Mouse (Mus musculus): ENCODE measurements around the gene Prkaa2. TPM values are rescaled to one million over a fixed set of nuclear protein-coding genes. Genes with fewer than 3 reads are reported as not detected.

Gene Prkaa2
- polyA plus RNA-seq, 1 experiment from 2014 or later, result 21.2 TPM

DNA sequence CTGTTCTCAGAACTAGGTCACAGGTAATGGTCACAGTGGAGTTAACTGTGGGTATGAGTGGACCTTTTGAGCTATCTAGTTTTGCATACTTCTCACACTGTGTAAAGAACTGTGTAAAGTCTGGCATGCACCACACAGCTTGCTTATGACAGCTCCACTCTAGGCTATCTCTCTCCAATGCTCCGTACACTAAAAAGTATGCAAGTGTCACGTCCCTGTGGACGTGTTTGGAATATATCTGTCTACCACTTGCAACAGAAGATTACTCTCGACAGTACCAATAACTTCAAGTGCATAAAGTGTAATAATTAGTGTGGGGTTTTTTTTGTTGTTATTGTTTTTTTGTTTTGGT is 8.4 kb downstream of the Prkaa2 start:
- no peaks in the 10 kb centered on the region for H3K27me3 ChIP-seq (ENCODE audit: insufficient read depth, poor library complexity, severe bottlenecking)
- WGBS, result 25% methylated on average over 4 of the region's 4 CpGs
- peak overlapping the region; percentile 83 for H3K27ac ChIP-seq
- H3K9me3 ChIP-seq, result no peaks in the 10 kb centered on the region
- H3K36me3 ChIP-seq, result no peaks in the 10 kb centered on the region
- peak overlapping the region; percentile 15; the same call in 1 of the 2 replicates for H3K4me3 ChIP-seq
- no peak for DNase-seq (ENCODE audit: low spot score)
- H3K4me1 ChIP-seq, result peaks cover 22% of the 10 kb centered on the region

DNA sequence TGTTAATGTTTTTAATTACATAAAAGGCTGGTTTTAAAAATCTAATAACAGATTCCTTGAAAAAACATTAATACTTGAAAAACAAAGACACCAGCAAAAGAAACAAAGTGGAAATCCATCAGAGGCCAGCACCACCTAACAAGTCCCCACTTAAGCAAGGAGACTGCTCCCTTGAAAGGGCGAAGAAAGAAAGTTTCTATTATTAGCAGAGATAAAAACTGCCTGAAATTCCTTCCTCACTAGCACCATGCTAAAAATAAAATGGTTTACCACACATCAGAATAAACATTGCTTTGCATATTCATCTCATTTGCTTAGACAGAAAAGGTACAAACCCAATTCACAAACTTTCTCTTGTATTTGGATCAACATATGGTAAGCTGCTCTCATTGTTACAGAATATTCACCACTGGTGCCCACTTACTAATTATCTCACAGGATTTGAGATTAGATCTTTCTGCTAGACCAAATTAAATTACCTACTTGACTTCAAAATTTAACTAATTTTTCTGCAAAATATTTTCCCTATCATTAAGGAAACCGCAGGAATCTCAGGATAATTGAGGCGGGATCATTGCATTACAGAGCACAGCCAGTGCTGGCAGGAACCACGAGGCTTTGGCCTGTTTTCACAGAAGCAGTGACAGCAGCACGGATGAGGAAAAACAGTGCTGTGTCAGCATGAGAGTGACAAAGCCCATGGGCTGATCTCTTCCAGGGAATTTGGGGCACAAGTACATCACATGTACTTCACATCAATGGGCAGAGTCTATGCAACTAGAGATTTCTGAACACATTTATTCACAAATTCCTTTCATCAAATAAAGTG is 9.0 kb downstream of the Prkaa2 start:
- Histone ChIP-seq H3K27me3 (ENCODE audit: insufficient read depth, poor library complexity, severe bottlenecking) (no peaks in the 10 kb centered on the region), H3K4me1 (peaks cover 22% of the 10 kb centered on the region), H3K9me3 (no peaks in the 10 kb centered on the region), H3K27ac (peak overlapping the region; percentile 83), H3K4me3 (peak overlapping the region; percentile 15; the same call in 1 of the 2 replicates), H3K36me3 (no peaks in the 10 kb centered on the region)
- 9% methylated on average over 5 of the region's 5 CpGs for WGBS
- DNase-seq (ENCODE audit: low spot score), result peak; percentile 84

DNA sequence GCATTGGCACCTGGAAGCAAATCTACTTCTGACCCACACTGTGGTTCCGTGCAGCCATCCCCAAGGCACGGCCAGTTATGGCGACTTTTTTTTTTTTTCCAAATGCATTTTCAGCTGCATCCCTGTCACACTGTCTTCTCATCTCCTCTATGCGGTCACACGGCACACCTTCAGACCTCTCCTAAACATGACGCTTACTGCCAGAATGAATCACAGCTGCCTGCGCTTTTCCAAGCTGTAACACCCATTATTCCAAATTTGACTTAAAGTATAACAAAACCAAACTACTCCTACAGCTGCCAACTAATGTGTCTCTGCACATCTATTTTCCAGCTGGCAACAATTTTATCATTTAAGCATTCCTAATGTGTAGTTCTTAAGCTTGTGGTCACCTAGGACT is 11.0 kb downstream of the Prkaa2 start:
- 87% methylated on average over 7 of the region's 7 CpGs for WGBS
- no peaks in the 10 kb centered on the region for H3K36me3 ChIP-seq
- H3K4me1 ChIP-seq, result peaks cover 40% of the 10 kb centered on the region
- H3K27me3 ChIP-seq (ENCODE audit: insufficient read depth, poor library complexity, severe bottlenecking), result no peaks in the 10 kb centered on the region
- H3K9me3 ChIP-seq, result no peaks in the 10 kb centered on the region
- peak overlapping the region; percentile 59; the same call in 1 of the 2 replicates for H3K27ac ChIP-seq
- H3K4me3 ChIP-seq, result no peak overlapping the region
- no peak for DNase-seq (ENCODE audit: low spot score)

DNA sequence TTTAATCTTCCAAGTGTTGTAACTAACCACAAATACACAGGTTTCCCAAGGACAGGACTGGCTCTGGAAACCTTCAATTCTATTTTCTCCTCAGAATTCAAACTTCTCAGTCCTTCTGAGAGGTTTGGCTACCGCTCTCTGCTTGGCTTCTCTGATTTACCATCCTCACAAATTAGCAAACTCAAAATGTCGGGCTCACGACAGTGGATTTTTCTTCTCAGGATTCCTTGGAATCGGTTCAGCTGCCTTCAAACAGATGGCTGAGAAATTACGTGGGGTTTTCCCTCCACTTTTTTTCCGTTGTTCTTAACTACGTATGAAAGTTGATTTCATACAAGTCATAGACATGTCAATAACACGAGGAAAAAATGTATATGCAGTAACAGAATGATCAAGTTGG is 11.5 kb downstream of the Prkaa2 start:
- Histone ChIP-seq H3K36me3 (no peaks in the 10 kb centered on the region), H3K27ac (peak overlapping the region; percentile 42; the same call in 1 of the 2 replicates), H3K4me3 (no peak overlapping the region), H3K27me3 (ENCODE audit: insufficient read depth, poor library complexity, severe bottlenecking) (no peaks in the 10 kb centered on the region), H3K4me1 (peaks cover 42% of the 10 kb centered on the region), H3K9me3 (no peaks in the 10 kb centered on the region)
- 84% methylated on average over 8 of the region's 8 CpGs for WGBS
- no peak for DNase-seq (ENCODE audit: low spot score)

DNA sequence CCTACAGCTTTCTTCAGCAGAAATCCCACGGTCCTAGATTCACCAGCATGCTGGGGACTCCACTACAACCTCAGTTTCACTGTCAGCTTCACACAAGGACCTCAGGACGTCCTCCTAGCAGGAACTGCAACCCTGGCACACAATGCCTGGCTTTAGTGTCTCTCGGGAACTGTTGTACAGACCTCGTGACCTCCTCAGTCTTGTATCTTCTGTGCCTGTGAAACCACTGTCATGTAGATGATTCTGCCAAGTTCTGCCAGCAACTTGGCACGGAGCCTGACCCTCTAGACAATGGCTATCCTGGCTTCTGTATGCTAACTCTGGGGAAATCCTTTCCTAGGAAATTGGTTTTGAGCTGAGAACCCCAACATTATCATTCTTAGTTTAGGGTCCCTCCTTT is 14.4 kb downstream of the Prkaa2 start:
- H3K4me3 ChIP-seq, result no peak overlapping the region
- H3K27me3 ChIP-seq (ENCODE audit: insufficient read depth, poor library complexity, severe bottlenecking), result no peaks in the 10 kb centered on the region
- H3K27ac ChIP-seq, result peak overlapping the region; percentile 75
- no peak for DNase-seq (ENCODE audit: low spot score)
- H3K4me1 ChIP-seq, result peaks cover 54% of the 10 kb centered on the region
- 48% methylated on average over 5 of the region's 5 CpGs for WGBS
- no peaks in the 10 kb centered on the region for H3K9me3 ChIP-seq
- H3K36me3 ChIP-seq, result no peaks in the 10 kb centered on the region

DNA sequence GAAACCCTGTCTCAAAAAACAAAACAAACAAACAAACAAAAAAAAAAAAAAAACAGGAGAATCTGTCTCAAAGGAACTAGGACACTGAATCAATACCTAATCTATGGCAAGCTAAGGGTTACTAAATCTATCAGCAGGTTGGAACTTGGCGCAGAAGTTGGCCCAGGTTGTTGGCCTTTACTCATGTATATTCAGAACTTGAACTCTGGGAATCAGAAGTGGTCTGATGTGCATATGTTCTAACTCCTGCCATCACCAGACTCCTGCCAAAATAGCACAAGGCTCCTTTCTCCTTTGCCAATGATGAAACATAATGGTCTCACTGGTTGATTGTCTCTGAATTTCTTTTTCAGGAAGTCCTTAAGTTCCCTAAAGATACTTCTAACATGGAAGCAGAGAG is 15.7 kb downstream of the Prkaa2 start:
- no peaks in the 10 kb centered on the region for H3K36me3 ChIP-seq
- H3K4me3 ChIP-seq, result no peak overlapping the region
- no peak for DNase-seq (ENCODE audit: low spot score)
- no peaks in the 10 kb centered on the region for H3K9me3 ChIP-seq
- H3K4me1 ChIP-seq, result peaks cover 55% of the 10 kb centered on the region
- no peaks in the 10 kb centered on the region for H3K27me3 ChIP-seq (ENCODE audit: insufficient read depth, poor library complexity, severe bottlenecking)
- WGBS, result 84% methylated on average over 1 of the region's 1 CpGs
- peak overlapping the region; percentile 52; the same call in 1 of the 2 replicates for H3K27ac ChIP-seq

DNA sequence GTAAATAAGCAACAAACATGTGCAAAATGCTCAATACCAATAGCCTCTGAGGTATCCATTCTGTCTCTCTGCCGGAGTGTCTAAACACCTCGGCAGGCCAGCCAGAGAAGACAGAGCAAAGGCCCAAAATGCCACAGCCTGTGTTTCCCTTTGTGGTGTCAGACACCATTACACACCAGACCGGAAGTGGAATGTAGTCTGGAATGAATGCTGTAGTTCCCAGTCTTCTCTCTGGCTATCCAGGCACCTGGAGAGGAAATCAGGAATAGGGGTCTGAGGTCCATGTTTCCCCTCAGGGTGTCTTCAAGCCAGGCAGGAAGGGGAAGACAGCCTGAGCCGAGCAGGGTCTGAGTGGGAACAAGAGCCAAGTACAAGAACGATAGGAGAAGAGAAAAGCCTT is 19.3 kb downstream of the Prkaa2 start:
- peak overlapping the region; percentile 63 for H3K27ac ChIP-seq
- no peaks in the 10 kb centered on the region for H3K9me3 ChIP-seq
- H3K36me3 ChIP-seq, result no peaks in the 10 kb centered on the region; the same call in 1 of the 2 replicates
- no peak for DNase-seq (ENCODE audit: low spot score)
- peaks cover 37% of the 10 kb centered on the region for H3K4me1 ChIP-seq
- H3K27me3 ChIP-seq (ENCODE audit: insufficient read depth, poor library complexity, severe bottlenecking), result no peaks in the 10 kb centered on the region
- WGBS, result 70% methylated on average over 5 of the region's 5 CpGs
- no peak overlapping the region for H3K4me3 ChIP-seq

DNA sequence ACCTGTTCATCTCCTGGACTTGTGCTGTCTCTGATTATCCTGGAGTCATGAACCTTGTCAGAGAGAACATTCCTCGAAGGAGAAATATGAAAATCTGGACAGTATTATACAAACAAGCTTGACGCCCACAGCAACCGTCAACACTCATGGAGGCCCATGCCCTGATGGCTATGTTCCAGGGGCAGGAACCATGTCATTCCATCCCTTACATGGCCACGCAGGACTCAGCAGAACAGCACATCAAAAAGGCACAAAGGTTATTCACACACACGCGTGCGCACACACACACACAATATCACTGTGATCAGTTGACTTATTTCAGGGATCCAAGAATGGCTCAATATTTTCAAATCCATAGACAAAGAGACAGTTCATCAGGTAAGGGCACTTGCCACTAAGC is 20.3 kb downstream of the Prkaa2 start:
- Histone ChIP-seq H3K27me3 (ENCODE audit: insufficient read depth, poor library complexity, severe bottlenecking) (no peaks in the 10 kb centered on the region), H3K4me3 (no peak overlapping the region), H3K9me3 (no peaks in the 10 kb centered on the region), H3K36me3 (no peaks in the 10 kb centered on the region; the same call in 1 of the 2 replicates), H3K4me1 (peaks cover 27% of the 10 kb centered on the region), H3K27ac (0 out of 2 replicates have a peak overlapping the region, but pooled peaks have one; percentile 4)
- WGBS, result 91% methylated on average over 7 of the region's 7 CpGs
- DNase-seq (ENCODE audit: low spot score), result no peak

DNA sequence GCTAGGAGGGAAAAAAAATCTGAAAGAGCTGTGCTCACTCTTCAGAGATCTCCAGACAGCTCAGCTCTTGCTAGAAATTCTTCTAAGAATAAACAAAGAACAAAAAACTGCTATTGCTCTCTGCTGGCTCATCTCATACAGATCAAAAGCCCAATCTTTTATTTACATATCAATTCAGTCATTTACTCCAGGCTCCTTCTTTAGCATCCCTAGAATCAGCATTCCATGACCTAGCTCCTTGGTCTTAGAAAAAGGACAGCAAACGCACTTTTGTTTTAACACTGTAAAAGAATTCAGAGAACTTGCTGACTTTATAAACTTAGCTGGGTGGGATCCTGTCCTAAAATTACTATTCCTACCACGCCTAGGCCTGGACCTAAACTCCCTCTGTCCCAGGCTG is 21.0 kb downstream of the Prkaa2 start:
- Histone ChIP-seq H3K9me3 (no peaks in the 10 kb centered on the region), H3K4me1 (peaks cover 22% of the 10 kb centered on the region), H3K27ac (no peak overlapping the region), H3K36me3 (no peaks in the 10 kb centered on the region; the same call in 1 of the 2 replicates), H3K27me3 (ENCODE audit: insufficient read depth, poor library complexity, severe bottlenecking) (no peaks in the 10 kb centered on the region), H3K4me3 (no peak overlapping the region)
- WGBS, result 84% methylated on average over 2 of the region's 2 CpGs
- no peak for DNase-seq (ENCODE audit: low spot score)

DNA sequence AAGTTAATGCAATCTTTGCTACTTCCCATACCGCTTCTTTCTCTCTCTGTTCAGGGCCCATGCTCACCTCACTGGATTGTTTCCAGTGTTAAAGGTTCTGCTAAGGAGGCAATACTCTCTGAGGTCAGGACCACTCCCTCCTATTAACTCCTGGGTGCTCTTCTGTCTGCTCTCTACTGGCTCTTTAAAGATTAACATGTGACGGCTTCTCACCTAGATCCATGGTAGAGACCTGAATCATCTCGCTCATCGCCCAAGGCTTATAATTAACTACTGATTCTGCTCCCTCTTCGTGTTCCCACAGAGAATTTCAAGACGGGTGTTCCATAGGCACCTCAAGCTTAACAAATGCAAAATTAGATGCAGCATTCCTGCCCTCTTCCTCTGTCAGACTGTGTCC is 33.5 kb downstream of the Prkaa2 start:
- Histone ChIP-seq H3K27me3 (ENCODE audit: insufficient read depth, poor library complexity, severe bottlenecking) (no peaks in the 10 kb centered on the region), H3K36me3 (no peaks in the 10 kb centered on the region), H3K9me3 (no peaks in the 10 kb centered on the region), H3K27ac (no peak overlapping the region), H3K4me3 (no peak overlapping the region), H3K4me1 (peaks cover 22% of the 10 kb centered on the region)
- DNase-seq (ENCODE audit: low spot score), result no peak
- WGBS, result 86% methylated on average over 6 of the region's 6 CpGs

DNA sequence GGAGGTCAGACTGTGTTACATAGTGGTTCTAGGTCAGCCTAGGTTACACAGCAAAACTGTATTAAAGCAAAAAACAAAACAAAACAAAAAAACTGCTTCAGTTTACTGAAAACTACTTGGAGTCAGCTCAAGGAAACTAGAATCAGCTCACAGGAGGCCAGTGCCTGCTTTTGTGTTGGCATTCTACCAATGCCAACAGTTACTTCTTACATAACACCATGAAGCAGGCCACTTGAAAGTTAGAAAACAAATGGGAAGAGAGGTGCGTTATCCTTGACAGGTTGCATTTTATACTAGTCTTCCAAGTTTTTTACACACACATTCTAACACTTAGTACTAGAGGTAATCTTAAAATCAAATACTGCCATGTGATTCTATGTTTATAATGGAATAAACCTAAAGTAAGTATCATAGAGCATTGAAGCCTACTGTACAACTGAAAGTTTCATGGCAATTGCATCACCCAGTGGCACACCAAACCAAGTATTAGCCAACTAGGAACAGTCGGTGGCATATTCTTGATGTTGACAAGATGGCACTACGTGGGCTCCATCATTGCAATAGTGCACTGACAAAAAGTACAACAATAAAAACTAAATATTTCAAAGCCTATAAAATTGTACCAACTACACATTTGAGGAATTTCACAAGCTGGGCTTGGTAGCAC is 37.8 kb downstream of the Prkaa2 start:
- peaks cover 9% of the 10 kb centered on the region; the same call in 1 of the 2 replicates for H3K4me1 ChIP-seq
- no peak overlapping the region for H3K4me3 ChIP-seq
- H3K27me3 ChIP-seq (ENCODE audit: insufficient read depth, poor library complexity, severe bottlenecking), result no peaks in the 10 kb centered on the region
- H3K27ac ChIP-seq, result no peak overlapping the region
- H3K36me3 ChIP-seq, result no peaks in the 10 kb centered on the region
- 92% methylated on average over 3 of the region's 3 CpGs for WGBS
- no peaks in the 10 kb centered on the region for H3K9me3 ChIP-seq
- DNase-seq (ENCODE audit: low spot score), result no peak

DNA sequence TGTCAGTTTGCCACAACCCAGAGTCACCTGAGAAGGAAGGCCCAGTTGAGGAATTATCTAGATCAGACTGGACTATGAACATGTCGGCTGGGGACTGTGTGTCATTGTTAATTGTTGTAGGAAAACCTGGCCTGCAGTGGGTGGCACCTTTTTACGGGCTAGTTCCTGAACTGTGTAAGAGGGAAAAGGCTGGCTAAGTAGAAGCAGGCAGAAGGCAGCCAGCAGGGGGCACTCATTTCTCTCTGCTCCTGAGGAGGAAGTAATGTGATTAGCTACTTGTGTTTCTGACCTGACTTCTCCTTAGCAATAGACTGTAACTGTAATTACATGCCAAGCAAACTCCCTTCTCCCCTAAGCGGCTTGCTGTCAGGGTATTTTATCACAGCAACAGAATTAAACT is 38.7 kb downstream of the Prkaa2 start:
- Histone ChIP-seq H3K27me3 (ENCODE audit: insufficient read depth, poor library complexity, severe bottlenecking) (no peaks in the 10 kb centered on the region), H3K4me3 (no peak overlapping the region), H3K9me3 (no peaks in the 10 kb centered on the region), H3K4me1 (peaks cover 9% of the 10 kb centered on the region; the same call in 1 of the 2 replicates), H3K36me3 (no peaks in the 10 kb centered on the region), H3K27ac (no peak overlapping the region)
- no peak for DNase-seq (ENCODE audit: low spot score)
- 41% methylated on average over 3 of the region's 3 CpGs for WGBS

DNA sequence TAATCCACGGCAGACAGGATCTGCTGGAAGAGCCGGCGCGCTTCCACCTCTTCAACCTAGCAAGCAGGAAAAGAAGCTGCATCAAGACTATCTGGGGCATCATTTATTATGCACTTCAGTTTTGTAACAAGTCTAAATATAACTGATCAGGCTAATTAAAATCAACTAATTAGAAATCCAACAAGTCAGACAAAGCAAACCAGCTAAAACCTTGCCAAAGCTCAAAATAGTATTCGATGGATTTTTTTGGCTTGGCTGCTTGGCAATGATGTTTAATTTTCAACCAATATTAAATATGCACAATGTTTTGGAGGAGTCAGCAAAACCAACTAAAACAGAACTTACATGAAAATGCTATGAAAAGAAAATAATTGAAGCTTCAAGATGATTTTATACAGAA is 58.4 kb downstream of the Prkaa2 start:
- Histone ChIP-seq H3K27ac (no peak overlapping the region), H3K9me3 (no peaks in the 10 kb centered on the region), H3K4me1 (peaks cover 6% of the 10 kb centered on the region; the same call in 1 of the 2 replicates), H3K4me3 (no peak overlapping the region), H3K27me3 (ENCODE audit: insufficient read depth, poor library complexity, severe bottlenecking) (no peaks in the 10 kb centered on the region), H3K36me3 (peaks cover 9% of the 10 kb centered on the region; the same call in 1 of the 2 replicates)
- WGBS, result 87% methylated on average over 5 of the region's 5 CpGs
- DNase-seq (ENCODE audit: low spot score), result no peak
